Mouse (Mus musculus) common myeloid progenitor, adult 5-6 weeks (primary cell): ENCODE results near the gene Ppef2. TPM values are rescaled to one million over a fixed set of nuclear protein-coding genes. Genes with fewer than 3 reads are reported as not detected.

Experiments used
- ATAC-seq: replicated peaks from 2 replicates; pipeline ENCODE4 v1.8.0; 2016; ENCODE audit warnings: low read depth, mild to moderate bottlenecking, moderate TSS enrichment, inconsistent platforms; ENCODE audit not compliant: poor library complexity, severe bottlenecking
- total RNA-seq: library from RNA; stranded (forward); fragments of 200-1000, 187-1606 nt; gene quantifications from 2 replicates; pipeline ENCODE4 v1.2.3, GENCODE M21; 2017

Ppef2 gene
- total RNA-seq, 1 experiment from 2014 or later = not detected

DNA sequence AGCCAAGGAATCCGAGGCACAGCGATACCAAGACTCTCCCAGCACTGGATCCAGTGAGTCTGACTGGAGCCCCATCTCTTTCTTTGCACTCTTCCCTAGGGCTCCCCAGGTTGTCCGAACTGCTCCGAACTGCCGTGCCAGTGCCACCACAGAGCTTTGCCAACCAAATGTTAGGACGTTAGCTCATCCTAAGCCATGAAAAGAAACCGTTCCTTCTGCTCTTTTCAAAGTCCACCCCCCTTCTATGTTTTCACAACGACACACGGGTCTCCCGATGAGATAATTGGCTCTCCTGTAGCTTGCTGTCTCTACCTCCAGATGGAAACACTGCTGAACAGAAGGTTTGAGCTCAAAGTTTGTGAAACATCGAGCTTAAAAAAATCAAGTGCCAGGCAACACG, 15.3 kb downstream of the Ppef2 start:
- ATAC-seq = no peak

GRCm38 (mm10) chr5:92239333-92240232, 16.5 kb downstream of the Ppef2 start:
- ATAC-seq = peak; percentile 72; the same call in 1 of the 2 replicates

DNA sequence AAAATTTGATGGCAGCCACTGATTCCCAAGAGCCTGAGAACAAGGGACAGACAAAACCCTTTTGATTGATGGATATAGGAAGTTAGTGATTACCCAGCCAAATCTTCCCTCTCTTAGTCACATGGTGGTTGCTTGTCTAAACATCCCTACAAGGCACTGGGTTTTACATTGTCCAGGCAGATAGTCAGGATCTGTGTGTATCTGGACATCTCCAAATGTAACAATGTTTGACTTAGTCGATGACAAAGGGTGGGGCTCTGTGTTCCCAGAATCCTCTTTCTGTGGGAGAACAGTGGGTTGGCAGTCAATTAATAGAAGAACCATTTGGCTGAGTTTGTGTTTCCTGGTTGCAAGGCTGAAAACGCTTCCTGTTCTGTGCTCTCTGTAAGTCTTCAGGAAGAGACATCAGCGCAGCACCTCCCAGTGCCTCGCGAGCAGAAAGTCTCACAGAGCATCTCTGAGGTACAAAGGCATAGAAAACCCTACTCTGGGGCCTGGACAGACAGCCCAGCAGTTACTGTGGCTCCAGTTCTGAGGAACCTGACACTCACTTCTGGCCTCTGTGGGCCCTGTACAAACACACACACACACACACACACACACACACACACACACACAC, 21.0 kb downstream of the Ppef2 start:
- peak; percentile 33; the same call in 1 of the 2 replicates for ATAC-seq

GRCm38 (mm10) chr5:92233366-92233765, 22.7 kb downstream of the Ppef2 start:
- no peak for ATAC-seq

DNA sequence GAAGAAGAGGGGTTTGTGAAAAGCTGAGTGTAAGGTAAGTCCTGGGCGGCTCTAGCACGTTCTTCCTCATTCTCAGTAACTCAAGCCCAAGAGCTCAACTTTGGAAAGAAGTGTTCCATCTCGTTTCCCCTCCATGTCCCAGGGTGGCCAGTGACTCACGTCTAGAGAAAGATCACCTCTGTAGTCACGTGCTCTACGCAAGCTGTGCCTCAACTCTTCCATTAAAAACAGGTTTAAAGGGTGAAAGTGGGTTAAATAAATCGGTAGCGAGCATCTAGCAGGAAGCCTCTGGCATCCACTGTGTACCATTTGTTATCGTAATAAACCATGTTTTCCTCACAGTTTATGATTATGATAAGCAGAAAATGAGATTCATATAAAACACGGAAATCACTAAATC, 24.2 kb downstream of the Ppef2 start:
- no peak for ATAC-seq

DNA sequence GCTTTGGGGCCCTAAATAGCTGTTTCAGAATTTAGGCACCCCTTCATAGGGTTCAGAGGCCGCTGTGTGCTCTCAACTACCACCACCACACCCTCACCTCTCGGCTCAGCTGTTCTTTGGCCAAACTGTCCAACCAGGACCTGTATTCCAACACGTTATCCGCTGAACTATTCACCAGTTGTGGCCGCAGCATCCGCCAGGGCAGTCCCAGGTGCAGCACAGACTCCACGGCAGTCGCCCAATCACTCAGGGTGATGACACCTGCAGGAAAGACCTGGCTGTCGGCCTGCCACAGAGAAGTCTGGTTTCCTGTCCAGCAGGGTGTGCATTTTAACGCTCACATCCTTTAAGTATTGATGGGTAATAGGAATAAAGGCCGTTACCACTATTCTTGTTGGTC, 25.8 kb downstream of the Ppef2 start:
- no peak for ATAC-seq

DNA sequence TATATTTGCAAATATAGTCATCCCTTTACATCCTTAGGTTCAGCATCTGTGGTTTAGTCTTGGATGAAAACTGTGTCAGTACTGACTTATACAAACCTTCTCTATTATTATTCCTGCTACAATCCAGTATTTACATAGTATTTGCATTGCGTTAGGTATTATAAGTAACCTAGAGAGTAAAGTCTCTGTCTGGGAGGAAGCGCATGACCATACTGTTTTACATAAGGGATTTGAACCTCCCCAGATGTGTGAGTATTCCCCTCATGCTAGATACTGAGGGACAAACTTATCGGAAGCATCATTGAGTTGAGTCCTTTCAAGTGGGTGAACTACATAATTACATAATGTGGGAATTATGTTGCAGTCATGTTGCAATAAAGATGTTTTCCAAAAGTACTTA, 26.6 kb downstream of the Ppef2 start:
- ATAC-seq = no peak

- peak; percentile 52; the same call in 1 of the 2 replicates for ATAC-seq
Measured at GRCm38 (mm10) chr5:92228776-92229175, 27.3 kb downstream of the Ppef2 start.

GRCm38 (mm10) chr5:92227782-92228181, 28.3 kb downstream of the Ppef2 start:
- no peak for ATAC-seq

DNA sequence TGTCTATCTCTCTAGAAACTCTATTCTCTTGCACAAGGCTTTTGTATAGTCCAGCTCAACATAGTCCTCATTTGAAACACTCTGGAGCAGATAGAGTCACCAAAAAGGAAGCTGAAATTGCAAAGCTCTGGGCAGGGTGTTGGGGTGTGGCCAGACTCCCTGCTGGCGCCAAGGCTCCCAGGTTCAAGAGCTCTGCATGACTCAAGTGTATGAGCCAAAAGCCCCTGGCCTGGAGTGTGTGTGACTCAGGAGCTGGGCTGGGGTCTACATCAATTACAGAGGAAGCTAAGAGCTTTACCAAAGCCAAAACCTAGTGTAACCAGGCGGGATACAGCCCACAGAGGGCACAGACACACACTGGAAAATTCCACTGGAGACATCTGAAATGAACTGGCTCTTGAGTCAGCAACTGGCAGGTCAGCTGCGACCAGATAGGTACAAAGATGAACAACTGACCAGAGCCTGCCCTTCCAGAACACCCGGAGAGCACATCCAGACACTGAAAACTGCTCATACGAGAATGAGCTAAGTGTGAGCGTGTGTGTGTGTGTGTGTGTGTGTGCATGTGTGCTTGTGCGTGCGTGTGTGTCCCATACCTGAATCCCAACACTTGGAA, 35.7 kb downstream of the Ppef2 start:
- ATAC-seq = peak; percentile 32; the same call in 1 of the 2 replicates

GRCm38 (mm10) chr5:92219826-92220225, 36.3 kb downstream of the Ppef2 start:
- peak; percentile 39; the same call in 1 of the 2 replicates for ATAC-seq

DNA sequence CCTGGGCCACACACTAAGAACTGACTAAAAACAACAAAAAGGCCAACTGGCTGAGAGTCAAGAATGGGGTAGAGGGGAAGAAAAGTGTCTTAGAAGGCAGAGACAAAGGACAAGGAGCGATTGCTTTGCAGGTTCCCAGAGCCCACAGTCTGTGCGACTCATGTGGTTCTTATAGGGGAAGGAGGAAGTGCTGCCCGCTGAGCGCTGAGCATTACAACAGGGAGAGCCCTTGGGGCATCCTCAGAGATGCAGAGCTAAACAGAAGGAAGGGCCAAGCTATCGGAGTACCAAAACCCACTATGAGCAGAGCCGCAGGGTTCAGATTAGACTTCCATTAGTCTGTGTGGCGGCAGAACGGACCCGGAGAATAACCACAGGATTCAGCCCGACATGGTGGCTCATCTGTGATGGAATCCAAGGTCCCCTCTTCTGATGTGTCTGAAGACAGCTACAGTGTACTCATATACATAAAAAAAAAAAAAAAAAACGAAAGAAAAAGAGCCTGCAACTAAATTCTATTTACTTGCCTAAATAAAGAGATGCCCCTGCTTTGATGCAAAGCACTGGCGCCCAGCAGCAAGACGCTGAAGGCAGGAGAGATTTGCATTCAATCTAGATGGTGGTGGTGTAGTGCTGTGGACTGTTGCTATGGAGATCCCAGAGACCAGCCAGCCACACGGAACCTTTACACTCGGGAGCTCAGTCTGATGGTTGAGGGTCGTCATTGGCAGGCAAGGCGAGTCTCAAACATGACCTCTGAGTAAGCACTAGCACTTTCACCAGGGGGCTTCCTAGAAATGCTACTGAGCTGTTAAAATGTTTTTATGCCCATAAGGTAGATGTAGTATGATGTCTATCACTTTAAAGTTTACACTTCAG, 36.9 kb downstream of the Ppef2 start:
- peak; percentile 62 for ATAC-seq

DNA sequence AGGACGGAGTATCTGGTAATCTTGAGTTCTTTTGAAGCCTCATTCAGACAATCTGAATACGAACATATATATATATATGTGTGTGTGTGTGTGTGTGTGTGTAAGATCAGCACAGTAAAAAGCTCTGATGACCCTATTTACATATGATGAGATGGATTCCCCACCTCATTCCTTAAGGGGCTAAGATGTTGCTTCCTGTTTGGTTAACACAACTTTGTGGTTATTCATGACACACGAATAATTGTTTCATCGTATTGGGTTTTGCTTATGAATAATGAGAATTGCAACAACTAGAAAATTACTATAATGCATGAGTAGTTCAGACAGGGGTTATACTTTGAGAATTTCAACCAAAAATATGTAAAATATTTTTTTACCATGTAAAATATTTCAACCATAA, 40.8 kb downstream of the Ppef2 start, which contains the start of gene U90926:
TSS of gene U90926 (minus strand) at position 101 of the 400 bp plus-strand sequence.
- no peak for ATAC-seq

DNA sequence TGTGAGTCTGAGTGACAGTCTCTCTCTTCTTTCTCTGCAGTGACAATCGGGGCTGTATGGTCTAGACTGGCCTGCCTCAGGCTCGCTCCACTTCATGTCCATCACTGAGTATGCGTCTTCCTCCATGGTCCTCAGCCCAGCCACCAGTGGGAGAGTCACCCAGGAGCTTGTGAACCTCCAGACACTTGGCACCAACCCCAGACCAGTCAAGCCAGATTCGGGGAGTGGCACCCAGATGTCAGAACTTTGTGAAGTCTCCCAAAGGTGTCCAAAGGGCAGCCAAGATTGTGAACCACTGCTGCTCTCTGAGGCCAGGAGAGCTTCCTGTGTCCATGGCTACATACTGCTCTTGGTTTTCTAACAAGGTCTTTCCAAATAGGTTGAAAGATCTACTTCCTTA, 43.8 kb downstream of the Ppef2 start:
- no peak for ATAC-seq

- no peak for ATAC-seq
Measured at GRCm38 (mm10) chr5:92210205-92210604, 45.9 kb downstream of the Ppef2 start.

- no peak for ATAC-seq
Measured at GRCm38 (mm10) chr5:92206121-92206520, 50.0 kb downstream of the Ppef2 start.

- ATAC-seq = no peak
Measured at GRCm38 (mm10) chr5:92205706-92206105, 50.4 kb downstream of the Ppef2 start.

GRCm38 (mm10) chr5:92205184-92205583, 50.9 kb downstream of the Ppef2 start:
- peak; percentile 82 for ATAC-seq

GRCm38 (mm10) chr5:92204162-92205036, 51.7 kb downstream of the Ppef2 start:
- peak; percentile 42 for ATAC-seq
